Mouse (Mus musculus): ENCODE measurements around the gene Map9. TPM values are rescaled to one million over a fixed set of nuclear protein-coding genes. Genes with fewer than 3 reads are reported as not detected.
"Not testable (repeated sequence)": the region's sequence is repeated elsewhere in the genome, so short reads cannot be mapped to it uniquely, and the experiment has no call there.

Gene Map9
- polyA plus RNA-seq (2015; fragmentation: Nextera tagmentation; extraction: Ambion mirVana), result 7.9 and 8.0 TPM in 2 replicates

DNA sequence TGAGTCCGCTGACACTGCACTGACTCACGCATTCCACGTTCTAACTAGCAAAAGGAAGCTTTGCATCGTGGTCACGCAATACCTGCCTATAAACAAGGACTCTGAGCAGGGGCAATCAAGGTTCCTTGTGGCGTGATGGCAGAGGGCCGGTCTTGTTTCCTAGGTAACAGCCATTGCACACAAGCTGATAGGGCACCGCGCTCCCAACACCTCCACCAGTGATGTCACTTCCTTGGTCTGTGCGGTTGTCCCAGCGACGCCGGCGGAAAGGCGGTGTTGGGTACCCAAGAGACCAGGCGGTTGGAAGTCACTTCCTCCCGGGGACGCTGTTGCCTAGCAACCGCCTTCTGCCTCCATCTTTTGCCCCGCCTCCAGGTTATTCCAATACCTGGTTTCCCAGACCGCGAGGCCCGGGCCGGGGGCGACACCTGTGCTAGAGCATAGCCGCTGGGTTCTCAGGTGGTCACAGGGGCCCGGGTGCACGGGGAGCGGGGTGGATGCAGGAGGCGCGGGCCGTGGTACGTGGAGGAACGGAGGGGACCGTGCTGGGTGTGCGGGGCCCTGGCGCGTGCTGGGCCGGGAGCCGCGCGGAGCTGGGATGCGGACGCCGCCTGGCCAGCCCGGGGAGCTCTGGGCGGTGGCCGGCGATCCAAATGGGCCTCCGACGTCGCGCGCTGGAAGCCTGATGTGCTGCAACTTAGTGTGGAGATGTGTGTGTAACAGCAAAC, at the start of gene Map9:
Gene Map9, plus strand, starts transcription at position 248 of the 728 bp plus-strand sequence.
- Histone ChIP-seq H3K4me3 (peak within 1 kb of the TSS; percentile 78), H3K27me3 (no peaks in the 10 kb centered on the region), H3K9ac (peak within 1 kb of the TSS; percentile 43), H3K36me3 (no peaks in the 10 kb centered on the region), H3K27ac (peak within 1 kb of the TSS; percentile 67), H3K4me1 (0 out of 2 replicates have a peak, but pooled peaks cover 4% of the 10 kb centered on the region), H3K4me2 (peak within 1 kb of the TSS; percentile 87), H3K9me3 (no peaks in the 10 kb centered on the region)
- WGBS, result under 1% methylated on average over 54 of the region's 54 CpGs
- ATAC-seq (ENCODE audit: insufficient number of reproducible peaks, low FRiP score, low TSS enrichment, low read depth), result peak; percentile 99

DNA sequence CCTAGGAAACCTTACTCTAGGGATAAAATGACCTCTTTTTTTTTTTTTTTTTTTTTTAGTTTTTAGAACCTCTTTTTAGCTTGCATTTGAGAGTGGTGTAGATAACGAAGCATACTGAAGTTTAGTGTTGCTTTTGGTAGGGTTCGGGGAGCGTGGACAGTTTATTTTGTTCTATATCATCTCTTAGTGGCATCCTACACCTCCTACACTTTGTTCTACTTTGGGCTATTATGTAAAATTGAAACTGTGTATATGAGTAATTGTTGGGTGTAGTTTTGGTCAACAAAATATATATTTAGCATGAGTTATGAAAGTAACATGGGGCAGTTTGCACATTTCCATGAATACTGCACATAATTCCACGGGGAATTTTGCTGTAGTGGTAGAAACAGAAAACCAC, 42.1 kb upstream of the Map9 start:
- H3K9ac ChIP-seq, result no peak overlapping the region
- H3K36me3 ChIP-seq, result no peaks in the 10 kb centered on the region
- H3K9me3 ChIP-seq, result no peaks in the 10 kb centered on the region
- WGBS, result 90% methylated on average over 4 of the region's 4 CpGs
- no peak overlapping the region for H3K4me2 ChIP-seq
- ATAC-seq (ENCODE audit: insufficient number of reproducible peaks, low FRiP score, low TSS enrichment, low read depth), result no peak
- H3K4me1 ChIP-seq, result no peaks in the 10 kb centered on the region
- H3K27ac ChIP-seq, result no peak overlapping the region
- H3K27me3 ChIP-seq, result no peaks in the 10 kb centered on the region
- no peak overlapping the region for H3K4me3 ChIP-seq

DNA sequence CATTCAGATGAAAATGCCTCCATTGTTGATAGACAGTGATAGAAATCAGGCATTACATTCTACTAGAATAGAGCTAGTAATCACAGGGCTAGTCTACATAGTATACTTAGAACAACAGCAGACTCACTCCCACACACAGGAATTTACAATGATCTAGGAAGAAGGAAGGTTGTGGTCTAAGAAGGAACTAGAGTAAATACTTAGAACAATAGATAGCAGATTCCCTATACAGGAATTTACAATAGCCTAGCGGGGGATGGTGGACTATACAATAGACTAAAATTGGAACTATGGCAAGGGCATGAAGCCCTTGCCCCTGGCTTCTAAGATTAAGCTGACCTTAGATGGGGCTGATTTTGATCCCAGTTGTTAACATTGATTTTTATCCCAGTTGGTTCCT, 31.1 kb upstream of the Map9 start:
- WGBS, result 90% methylated on average over 1 of the region's 1 CpGs
- ATAC-seq (ENCODE audit: insufficient number of reproducible peaks, low FRiP score, low TSS enrichment, low read depth); H3K4me2 ChIP-seq; H3K9me3 ChIP-seq; H3K9ac ChIP-seq; H3K4me3 ChIP-seq; H3K27me3 ChIP-seq; H3K27ac ChIP-seq; H3K36me3 ChIP-seq; H3K4me1 ChIP-seq: not testable (repeated sequence)

DNA sequence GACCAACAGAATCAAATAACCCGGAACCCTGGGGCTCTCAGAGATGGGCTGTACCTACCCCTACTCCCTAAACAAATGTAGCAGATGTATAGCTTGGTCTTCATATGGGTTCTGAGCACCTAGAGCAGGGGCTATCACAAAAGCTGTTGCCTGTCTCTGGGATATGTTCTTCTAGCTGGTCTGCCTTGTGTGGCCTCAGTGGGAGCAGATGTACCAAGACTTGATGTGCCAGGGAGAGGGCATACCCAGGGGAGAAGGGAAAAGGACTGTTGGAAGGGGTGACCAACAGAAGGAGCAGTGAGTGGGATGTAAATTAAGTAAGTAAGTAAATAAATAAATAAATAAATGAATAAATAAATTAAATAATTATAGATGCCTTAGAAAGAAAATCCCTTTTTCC, 25.8 kb upstream of the Map9 start:
- WGBS, result 92% methylated on average over 1 of the region's 1 CpGs
- no peak overlapping the region for H3K4me3 ChIP-seq
- 0 out of 2 replicates have a peak, but pooled peaks cover 3% of the 10 kb centered on the region for H3K4me1 ChIP-seq
- H3K36me3 ChIP-seq, result no peaks in the 10 kb centered on the region
- no peak overlapping the region for H3K27ac ChIP-seq
- no peaks in the 10 kb centered on the region for H3K9me3 ChIP-seq
- ATAC-seq (ENCODE audit: insufficient number of reproducible peaks, low FRiP score, low TSS enrichment, low read depth), result no peak
- H3K9ac ChIP-seq, result no peak overlapping the region
- no peak overlapping the region for H3K4me2 ChIP-seq
- H3K27me3 ChIP-seq, result no peaks in the 10 kb centered on the region

DNA sequence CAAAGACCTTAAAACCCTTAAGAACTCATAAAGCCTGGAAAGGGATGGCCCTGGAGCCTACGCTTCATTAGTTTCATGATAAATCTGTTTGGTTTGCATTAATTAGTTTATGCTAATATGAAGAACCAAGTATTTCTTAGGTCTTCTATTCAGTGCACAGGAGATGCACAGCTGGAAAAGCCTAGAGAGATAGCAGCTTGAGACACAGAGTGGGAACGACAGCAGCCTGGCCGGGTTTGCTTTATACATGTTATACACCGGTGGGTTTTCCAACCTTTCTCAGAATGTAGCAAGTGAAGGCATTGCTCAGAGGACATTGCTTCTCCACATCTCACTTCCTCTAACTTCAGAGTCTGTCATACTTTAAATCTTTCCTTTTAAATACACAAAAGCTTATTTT, 25.3 kb upstream of the Map9 start:
- Histone ChIP-seq H3K27ac (no peak overlapping the region), H3K36me3 (no peaks in the 10 kb centered on the region), H3K4me1 (0 out of 2 replicates have a peak, but pooled peaks cover 3% of the 10 kb centered on the region), H3K27me3 (no peaks in the 10 kb centered on the region), H3K9me3 (no peaks in the 10 kb centered on the region), H3K4me3 (no peak overlapping the region), H3K9ac (no peak overlapping the region), H3K4me2 (no peak overlapping the region)
- ATAC-seq (ENCODE audit: insufficient number of reproducible peaks, low FRiP score, low TSS enrichment, low read depth), result no peak
- WGBS, result 89% methylated on average over 4 of the region's 4 CpGs

DNA sequence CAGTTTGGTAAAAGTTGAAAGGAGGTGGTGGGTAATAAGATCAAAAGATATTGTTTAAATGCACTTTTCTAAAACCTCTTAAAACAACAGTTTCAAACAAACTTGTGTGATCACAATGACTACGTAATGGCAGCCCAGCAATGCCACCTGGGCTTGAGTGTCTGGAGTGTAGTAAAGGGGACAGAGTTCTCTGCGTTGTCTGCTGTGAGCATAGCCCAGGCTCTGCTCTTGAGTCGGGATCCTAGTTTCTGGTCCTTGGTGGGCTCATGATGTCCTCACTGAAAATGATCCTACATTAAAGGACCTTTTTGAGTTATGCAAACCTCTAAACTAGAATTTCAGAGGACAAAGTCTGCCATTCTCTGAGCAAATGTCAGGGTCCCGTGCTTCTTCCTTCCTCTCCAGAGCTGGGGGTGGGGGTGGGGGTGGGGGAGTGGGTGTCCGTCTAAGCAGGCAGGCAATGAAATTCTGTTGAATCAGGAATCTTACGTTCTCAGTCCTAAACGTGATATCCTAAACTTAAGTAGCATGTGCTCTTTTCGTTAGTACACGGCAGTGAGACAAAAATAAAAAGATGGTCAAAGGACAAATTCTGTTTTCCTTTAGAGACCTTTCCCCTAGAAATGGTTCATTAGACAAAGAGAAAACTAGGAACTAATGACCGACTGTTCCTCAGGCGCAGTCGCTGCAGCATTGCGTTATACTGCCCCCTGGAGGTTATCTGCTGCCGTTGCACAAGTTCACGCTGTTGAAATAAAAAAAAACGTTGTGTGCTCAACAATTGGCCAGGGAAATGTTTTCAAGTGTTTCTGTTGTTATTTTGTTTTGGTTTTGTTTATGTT, 24.5 kb upstream of the Map9 start:
- WGBS, result 6% methylated on average over 16 of the region's 16 CpGs
- H3K4me3 ChIP-seq, result peak overlapping the region; percentile 35

DNA sequence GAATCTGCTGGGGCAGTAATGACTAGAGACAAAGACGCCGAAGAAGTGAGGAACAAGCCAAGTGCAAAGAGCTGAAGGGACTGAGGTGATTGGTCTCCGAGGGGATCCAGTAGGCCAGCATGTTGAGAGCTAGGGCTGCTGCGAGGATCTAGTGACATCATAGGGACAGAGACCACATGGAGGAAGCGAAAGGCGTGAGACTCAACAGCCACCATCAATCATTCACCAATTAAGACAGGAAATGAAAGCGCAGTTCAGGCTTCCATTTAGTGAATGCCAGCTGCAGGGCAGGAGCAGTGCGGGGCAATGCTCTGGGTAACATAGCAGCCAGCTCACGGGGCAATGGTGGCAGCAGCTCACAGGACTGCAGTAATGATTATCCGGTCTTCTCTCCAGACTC, 17.7 kb upstream of the Map9 start:
- no peak overlapping the region for H3K4me2 ChIP-seq
- no peaks in the 10 kb centered on the region for H3K4me1 ChIP-seq
- 45% methylated on average over 10 of the region's 10 CpGs for whole genome bisulfite sequencing
- no peak overlapping the region for H3K27ac ChIP-seq
- H3K4me3 ChIP-seq, result no peak overlapping the region
- ATAC-seq (ENCODE audit: insufficient number of reproducible peaks, low FRiP score, low TSS enrichment, low read depth), result no peak
- no peaks in the 10 kb centered on the region for H3K9me3 ChIP-seq
- no peaks in the 10 kb centered on the region for H3K36me3 ChIP-seq
- no peaks in the 10 kb centered on the region for H3K27me3 ChIP-seq
- H3K9ac ChIP-seq, result no peak overlapping the region

More for the DNA sequence above, 24.5 kb upstream of the Map9 start:
- peak overlapping the region; percentile 32 for H3K4me2 ChIP-seq
- H3K27ac ChIP-seq, result no peak overlapping the region
- H3K9ac ChIP-seq, result no peak overlapping the region
- 0 out of 2 replicates have a peak, but pooled peaks cover 3% of the 10 kb centered on the region for H3K4me1 ChIP-seq
- no peaks in the 10 kb centered on the region for H3K36me3 ChIP-seq
- no peaks in the 10 kb centered on the region for H3K27me3 ChIP-seq
- no peaks in the 10 kb centered on the region for H3K9me3 ChIP-seq
- no peak for ATAC-seq (ENCODE audit: insufficient number of reproducible peaks, low FRiP score, low TSS enrichment, low read depth)

DNA sequence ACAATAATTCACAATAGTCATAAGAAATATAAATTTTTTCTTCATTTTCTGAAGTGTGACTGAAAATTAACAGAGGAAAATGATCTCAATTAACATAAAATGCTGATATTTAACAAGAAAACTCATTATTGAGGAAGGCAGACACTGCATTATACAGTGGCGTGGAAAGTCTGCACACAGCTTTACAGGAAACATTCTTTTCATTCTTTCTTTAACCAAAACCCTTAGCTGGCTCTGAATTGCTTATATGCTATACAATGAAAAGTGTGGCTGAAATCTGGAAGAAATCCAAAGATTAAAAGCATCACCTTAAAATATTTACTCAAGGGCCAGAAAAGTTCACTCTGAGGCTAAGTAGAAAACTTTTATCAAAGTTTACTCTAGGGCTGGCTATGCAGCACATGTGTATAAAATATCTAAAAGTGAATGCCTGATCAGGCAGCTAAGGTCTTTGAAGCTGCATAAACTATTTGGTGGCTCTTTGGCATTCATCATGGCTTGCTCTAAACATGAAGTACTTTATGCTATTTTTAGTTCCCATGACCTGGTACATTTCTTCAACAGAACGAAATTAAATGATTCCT, 9.5 kb upstream of the Map9 start:
- Histone ChIP-seq H3K9me3 (no peaks in the 10 kb centered on the region), H3K9ac (no peak overlapping the region), H3K27me3 (no peaks in the 10 kb centered on the region), H3K4me3 (no peak overlapping the region), H3K36me3 (no peaks in the 10 kb centered on the region), H3K4me1 (no peaks in the 10 kb centered on the region), H3K4me2 (no peak overlapping the region), H3K27ac (no peak overlapping the region)
- WGBS, result 29% methylated on average over 2 of the region's 2 CpGs
- no peak for ATAC-seq (ENCODE audit: insufficient number of reproducible peaks, low FRiP score, low TSS enrichment, low read depth)

DNA sequence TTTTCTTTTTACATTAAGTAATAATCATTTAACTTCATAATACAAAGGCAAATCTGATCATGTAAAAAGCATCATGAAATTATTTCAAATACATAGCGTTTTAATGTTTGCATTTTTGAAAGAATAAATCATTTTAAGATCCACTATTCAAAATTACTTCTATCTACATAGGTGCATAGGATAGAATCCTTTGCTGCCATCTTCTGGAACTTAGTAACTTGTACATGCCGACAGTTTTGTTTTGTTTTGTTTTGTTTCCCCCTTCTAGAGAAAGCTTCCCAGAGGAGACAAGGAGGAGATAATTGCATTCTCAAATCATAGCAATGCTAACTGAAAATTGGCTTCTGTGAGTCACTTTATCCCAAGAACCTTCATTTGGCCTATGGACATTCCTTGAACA, 7.5 kb upstream of the Map9 start:
- no peaks in the 10 kb centered on the region for H3K4me1 ChIP-seq
- ATAC-seq (ENCODE audit: insufficient number of reproducible peaks, low FRiP score, low TSS enrichment, low read depth), result no peak
- H3K9ac ChIP-seq, result no peak overlapping the region

DNA sequence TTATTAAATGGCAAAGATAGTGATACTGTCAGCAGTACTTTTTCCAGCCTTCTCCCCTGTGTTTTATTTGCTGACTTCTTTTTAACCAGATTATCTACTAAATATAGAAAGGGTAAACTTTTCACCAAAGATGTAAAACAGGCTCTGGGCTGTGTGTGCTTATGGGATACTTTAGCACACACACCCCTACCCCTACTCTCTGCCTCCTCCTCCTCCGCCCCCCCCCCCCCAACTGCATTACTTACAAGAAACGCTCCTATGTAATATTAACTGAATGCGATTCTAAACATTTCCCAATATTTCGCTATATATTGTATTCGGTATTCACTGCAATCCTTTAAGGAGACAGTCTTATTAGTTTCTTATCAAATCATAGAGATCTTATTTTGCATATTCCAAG, 504 bp upstream of the Map9 start:
- Histone ChIP-seq H3K9ac (no peak overlapping the region), H3K27ac (peak overlapping the region; percentile 67; the same call in 1 of the 2 replicates), H3K9me3 (no peaks in the 10 kb centered on the region), H3K36me3 (no peaks in the 10 kb centered on the region), H3K27me3 (no peaks in the 10 kb centered on the region), H3K4me1 (0 out of 2 replicates have a peak, but pooled peaks cover 4% of the 10 kb centered on the region), H3K4me2 (peak overlapping the region; percentile 87), H3K4me3 (peak overlapping the region; percentile 78)
- under 1% methylated on average over 5 of the region's 5 CpGs for WGBS
- no peak for ATAC-seq (ENCODE audit: insufficient number of reproducible peaks, low FRiP score, low TSS enrichment, low read depth)

More for the DNA sequence above, 7.5 kb upstream of the Map9 start:
- 34% methylated on average over 2 of the region's 2 CpGs for WGBS
- no peaks in the 10 kb centered on the region for H3K27me3 ChIP-seq
- no peak overlapping the region for H3K4me2 ChIP-seq
- no peak overlapping the region for H3K27ac ChIP-seq
- H3K9me3 ChIP-seq, result no peaks in the 10 kb centered on the region
- no peaks in the 10 kb centered on the region for H3K36me3 ChIP-seq
- H3K4me3 ChIP-seq, result no peak overlapping the region

DNA sequence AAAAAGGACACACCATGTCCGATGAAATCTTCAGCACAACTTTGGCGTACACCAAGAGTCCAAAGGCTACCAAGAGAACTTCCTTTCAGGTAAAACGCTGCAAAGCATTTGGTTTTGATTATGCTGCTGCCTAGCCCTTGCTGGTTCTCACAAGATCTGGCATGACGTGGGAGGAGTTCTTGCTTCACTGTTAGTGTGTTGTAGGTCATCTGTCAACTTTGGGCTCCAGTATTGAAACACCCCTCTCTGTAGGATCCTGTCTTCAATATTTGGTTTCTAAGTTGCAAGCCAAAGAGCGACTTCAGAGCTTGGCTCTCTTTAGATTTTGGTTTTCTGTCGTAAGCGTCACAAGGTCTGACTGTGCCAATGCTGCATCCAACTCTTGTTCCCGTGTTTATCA, 1.2 kb downstream of the Map9 start:
- H3K4me3 ChIP-seq, result no peak overlapping the region
- WGBS, result 69% methylated on average over 8 of the region's 8 CpGs
- H3K4me1 ChIP-seq, result 0 out of 2 replicates have a peak, but pooled peaks cover 4% of the 10 kb centered on the region
- 0 out of 2 replicates have a peak, but pooled peaks cover 5% of the 10 kb centered on the region for H3K36me3 ChIP-seq
- H3K9ac ChIP-seq, result no peak overlapping the region
- H3K9me3 ChIP-seq, result no peaks in the 10 kb centered on the region
- no peak overlapping the region for H3K27ac ChIP-seq
- no peaks in the 10 kb centered on the region for H3K27me3 ChIP-seq
- ATAC-seq (ENCODE audit: insufficient number of reproducible peaks, low FRiP score, low TSS enrichment, low read depth), result no peak
- no peak overlapping the region for H3K4me2 ChIP-seq

Data from limb, embryonic 15.5 days (tissue).